8 mouse cellular contexts compared by ENCODE assay signal in genomic region chr17:25507799-25508198, GRCm38 (mm10). TPM values are rescaled to one million over a fixed set of nuclear protein-coding genes. Genes with fewer than 3 reads are reported as not detected.
DNase-seq lines count a peak whose midpoint lies in the region; ATAC-seq and TF ChIP-seq lines count a peak whose summit lies in the region.

No protein-coding gene starts in this region.

- H3K4me2 ChIP-seq in midbrain, postnatal 0 days (ENCODE audit: low read depth, low read length, poor library complexity, severe bottlenecking), result no peak overlapping the region

- H3K27ac ChIP-seq in midbrain, postnatal 0 days (ENCODE audit: low read depth, low read length), result no peak overlapping the region

- DNase-seq in gastrocnemius, adult 18-20 months (ENCODE audit: low spot score), result peak; percentile 62
- no peak for DNase-seq in gastrocnemius, postnatal 25 days
- peak; percentile 11 for DNase-seq in c-Kit-positive CD71-positive TER-119-negative erythroid progenitor cells, embryonic 14.5 days (ENCODE audit: low read depth)
- DNase-seq in frontal cortex, postnatal 14 days (ENCODE audit: low spot score in 2 of 2), result peak; percentile 37 to 69
- DNase-seq in kidney, adult 11 months, result peak; percentile 25
- peak; percentile 63 to 69 for DNase-seq in left cerebral cortex, postnatal 25 days (ENCODE audit: low spot score in 2 of 2)
- peak; percentile 81 for DNase-seq in midbrain, postnatal 0 days (ENCODE audit: low spot score)
- DNase-seq in telencephalon, adult 2 months (ENCODE audit: low read depth, low spot score), result peak; percentile 28

- H3K27me3 ChIP-seq in midbrain, postnatal 0 days (ENCODE audit: insufficient read depth, low read length), result no peaks in the 10 kb centered on the region

- H3K9me3 ChIP-seq in midbrain, postnatal 0 days (ENCODE audit: low read length), result no peaks in the 10 kb centered on the region

- H3K4me3 ChIP-seq in midbrain, postnatal 0 days (ENCODE audit: low read depth, low read length), result no peak overlapping the region

- H3K9ac ChIP-seq in midbrain, postnatal 0 days (replicated peaks; ENCODE audit: low read length, poor library complexity, severe bottlenecking), result no peak overlapping the region

- no peaks in the 10 kb centered on the region for H3K4me1 ChIP-seq in midbrain, postnatal 0 days (ENCODE audit: insufficient read depth, low read length)

- WGBS in midbrain, postnatal 0 days, result 23% methylated on average over 3 of the region's 3 CpGs

- TF ChIP-seq CTCF in midbrain, postnatal 0 days (IDR thresholded peaks at IDR 0.05), result peak; percentile 96

- intact Hi-C loops in left cerebral cortex, postnatal 25 days (cut with DNase I), result loop anchor here (1.0 to 2.0 kb wide), 3 partner anchors 31 to 191 kb away; no protein-coding TSS in a partner anchor

- peak; percentile 70 for ATAC-seq in midbrain, postnatal 0 days (ENCODE audit: low FRiP score)

- no peaks in the 10 kb centered on the region for H3K36me3 ChIP-seq in midbrain, postnatal 0 days (ENCODE audit: insufficient read depth, low read length)

RNA-seq across cellular contexts. Expression of gene Sstr5, which starts 10.7 kb away (rescaled TPM):
- not detected for total RNA-seq in gastrocnemius, adult 18-20 months (2021)
- not detected for total RNA-seq in gastrocnemius, postnatal 25 days (2021)
- total RNA-seq in left cerebral cortex, postnatal 25 days (2021), result under 1 TPM in 1 of 2 experiments, not detected in 1; 0.60 TPM
- 1.9 and 2.0 TPM in 2 replicates for total RNA-seq in midbrain, postnatal 0 days (2014; rRNA removed)
- polyA plus RNA-seq in midbrain, postnatal 0 days (2015; fragmentation: Nextera tagmentation; extraction: Ambion mirVana), result 1.7 and 2.4 TPM in 2 replicates

RNA-seq across cellular contexts. Expression of gene Tekt4, which starts 53.4 kb away (rescaled TPM):
- not detected for total RNA-seq in gastrocnemius, adult 18-20 months (2021)
- not detected for total RNA-seq in gastrocnemius, postnatal 25 days (2021)
- 1 to 10 TPM; 1.9 to 2.9 TPM for total RNA-seq in left cerebral cortex, postnatal 25 days (2021)
- 1.9 and 5.2 TPM in 2 replicates for total RNA-seq in midbrain, postnatal 0 days (2014; rRNA removed)
- polyA plus RNA-seq in midbrain, postnatal 0 days (2015; fragmentation: Nextera tagmentation; extraction: Ambion mirVana), result 2.1 and 2.3 TPM in 2 replicates
